Mouse (Mus musculus) CH12.LX (cell line): ENCODE measurements around the gene Mrpl49. TPM values are rescaled to one million over a fixed set of nuclear protein-coding genes. Genes with fewer than 3 reads are reported as not detected.
A peak's percentile ranks its signal among the peaks of the same experiment; 100 is the strongest.

Experiments used
- DNase-seq: peaks from one replicate; pipeline ENCODE4 v3.0.0-alpha.2; 2013; ENCODE audit errors: extremely low read depth
- H3K27ac ChIP-seq: 2 replicates; pipeline ENCODE4 v1.5.1; 2012; ENCODE audit warnings: low read depth, mild to moderate bottlenecking, control low read depth, moderate library complexity; ENCODE audit not compliant: insufficient read depth
- H3K27me3 ChIP-seq: replicated peaks from 2 replicates; pipeline ENCODE3; 2012; ENCODE audit warnings: inconsistent platforms
- H3K36me3 ChIP-seq, 2 experiments: replicated peaks in 1 of 2; 2 replicates each; pipeline versions ENCODE3 to v1.6.1; 2012; ENCODE audit warnings: inconsistent platforms in 1 of 2, low read length in 1 of 2, mild to moderate bottlenecking in 1 of 2, mixed read lengths in 1 of 2, moderate library complexity in 1 of 2; ENCODE audit not compliant: control insufficient read depth in 1 of 2, insufficient read depth in 1 of 2
- H3K4me1 ChIP-seq, 2 experiments: 2 replicates each; pipeline ENCODE4 v1.6.1; 2012; ENCODE audit warnings: inconsistent platforms in 1 of 2, moderate library complexity in 1 of 2; ENCODE audit not compliant: insufficient read depth in 2 of 2, control insufficient read depth in 1 of 2
- H3K4me2 ChIP-seq: 2 replicates; pipeline ENCODE4 v1.6.1; 2012; ENCODE audit warnings: low read depth, mild to moderate bottlenecking, control low read depth; ENCODE audit not compliant: poor library complexity, insufficient read depth, severe bottlenecking
- H3K4me3 ChIP-seq, 3 experiments: fragments of 150-350 bp in 1 of 3; sonication (generic) in 1 of 3; replicated peaks in 1 of 3; 2 replicates each; pipeline versions ENCODE3 to v1.5.1; 2011 to 2012; ENCODE audit warnings: low read depth in 2 of 3, low read length in 2 of 3, mild to moderate bottlenecking in 2 of 3, moderate library complexity in 2 of 3, control low read depth in 1 of 3, improper control_type of control experiment in 1 of 3, inconsistent platforms in 1 of 3, mixed read lengths in 1 of 3; ENCODE audit not compliant: poor library complexity in 1 of 3
- H3K79me2 ChIP-seq: replicated peaks from 2 replicates; pipeline ENCODE4 v1.6.1; 2012; ENCODE audit warnings: mild to moderate bottlenecking, moderate library complexity; ENCODE audit not compliant: control insufficient read depth, poor library complexity, insufficient read depth, severe bottlenecking; ENCODE audit errors: extremely low read depth
- H3K9ac ChIP-seq: 2 replicates; pipeline ENCODE4 v1.6.1; 2012; ENCODE audit warnings: low read depth, mild to moderate bottlenecking, control low read depth, moderate library complexity; ENCODE audit not compliant: insufficient read depth
- H3K9me3 ChIP-seq: replicated peaks from 2 replicates; pipeline ENCODE3; 2012; ENCODE audit warnings: low read length, inconsistent platforms, mixed read lengths
- CHD1 ChIP-seq: IDR thresholded peaks from 2 replicates; pipeline ENCODE4 v1.6.1; 2012; ENCODE audit warnings: low read depth, low read length, improper control_type of control experiment, inconsistent platforms
- CHD2 ChIP-seq: IDR thresholded peaks from 2 replicates; pipeline ENCODE4 v1.6.1; 2011; ENCODE audit warnings: low read length, improper control_type of control experiment
- CTCF ChIP-seq, 2 experiments: IDR thresholded peaks in 1 of 2; conservative IDR thresholded peaks in 1 of 2; 2 replicates each; pipeline ENCODE4 v1.5.1; 2011 to 2012; ENCODE audit warnings: low read depth in 2 of 2, low read length in 2 of 2, improper control_type of control experiment in 1 of 2, inconsistent platforms in 1 of 2, mild to moderate bottlenecking in 1 of 2, moderate library complexity in 1 of 2
- E2F4 ChIP-seq: IDR thresholded peaks from 2 replicates; pipeline ENCODE4 v1.6.1; 2011; ENCODE audit warnings: low read depth, low read length, improper control_type of control experiment; ENCODE audit not compliant: insufficient replicate concordance
- EP300 ChIP-seq: IDR thresholded peaks from 2 replicates; pipeline ENCODE4 v1.6.1; 2011; ENCODE audit warnings: low read length, improper control_type of control experiment
- ETS1 ChIP-seq: conservative IDR thresholded peaks from 2 replicates; pipeline ENCODE4 v1.6.1; 2012; ENCODE audit warnings: low read depth, mild to moderate bottlenecking, inconsistent platforms, low read length, improper control_type of control experiment, moderate library complexity
- GABPA ChIP-seq: IDR thresholded peaks from 2 replicates; pipeline ENCODE4 v1.6.1; 2012; ENCODE audit warnings: low read depth, low read length, improper control_type of control experiment, inconsistent platforms; ENCODE audit not compliant: insufficient replicate concordance
- HCFC1 ChIP-seq: IDR thresholded peaks from 2 replicates; pipeline ENCODE4 v1.6.1; 2012; ENCODE audit warnings: low read depth, mild to moderate bottlenecking, inconsistent platforms, low read length, improper control_type of control experiment
- IRF4 ChIP-seq: IDR thresholded peaks from 2 replicates; pipeline ENCODE4 v1.6.1; 2014; ENCODE audit warnings: low read depth, mild to moderate bottlenecking, inconsistent platforms, low read length, improper control_type of control experiment
- JUN ChIP-seq: IDR thresholded peaks from 2 replicates; pipeline ENCODE4 v1.6.1; 2011; ENCODE audit warnings: low read depth, mild to moderate bottlenecking, low read length, improper control_type of control experiment, moderate library complexity; ENCODE audit not compliant: insufficient read depth
- JUND ChIP-seq: conservative IDR thresholded peaks from 2 replicates; pipeline ENCODE4 v1.6.1; 2011; ENCODE audit warnings: low read depth, low read length, improper control_type of control experiment
- MAFK ChIP-seq: IDR thresholded peaks from 2 replicates; pipeline ENCODE4 v1.6.1; 2011; ENCODE audit warnings: low read length, improper control_type of control experiment; ENCODE audit not compliant: insufficient replicate concordance
- MAX ChIP-seq: IDR thresholded peaks from 2 replicates; pipeline ENCODE4 v1.6.1; 2011; ENCODE audit warnings: low read length, improper control_type of control experiment
- MAZ ChIP-seq: IDR thresholded peaks from 2 replicates; pipeline ENCODE4 v1.6.1; 2012; ENCODE audit warnings: low read depth, mild to moderate bottlenecking, inconsistent platforms, low read length, improper control_type of control experiment, moderate library complexity
- MEF2A ChIP-seq: IDR thresholded peaks from 2 replicates; pipeline ENCODE4 v1.6.1; 2014; ENCODE audit warnings: low read depth, mild to moderate bottlenecking, inconsistent platforms, low read length, improper control_type of control experiment, borderline replicate concordance
- MXI1 ChIP-seq: IDR thresholded peaks from 2 replicates; pipeline ENCODE4 v1.6.1; 2011; ENCODE audit warnings: mild to moderate bottlenecking, low read depth, low read length, improper control_type of control experiment
- MYC ChIP-seq: IDR thresholded peaks from 2 replicates; pipeline ENCODE4 v1.6.1; 2011; ENCODE audit warnings: low read depth, mild to moderate bottlenecking, improper control_type of control experiment, low read length
- NELFE ChIP-seq: IDR thresholded peaks from 2 replicates; pipeline ENCODE4 v1.6.1; 2011; ENCODE audit warnings: low read depth, low read length, improper control_type of control experiment
- NRF1 ChIP-seq: IDR thresholded peaks from 2 replicates; pipeline ENCODE4 v1.6.1; 2014; ENCODE audit warnings: low read depth, mild to moderate bottlenecking, inconsistent platforms, low read length, improper control_type of control experiment, moderate library complexity
- POLR2A ChIP-seq: IDR thresholded peaks from 2 replicates; pipeline ENCODE4 v1.6.1; 2011; ENCODE audit warnings: low read depth, mild to moderate bottlenecking, improper control_type of control experiment, low read length
- POLR2AphosphoS2 ChIP-seq: IDR thresholded peaks from 2 replicates; pipeline ENCODE4 v1.6.1; 2011; ENCODE audit warnings: low read depth, low read length, improper control_type of control experiment
- RAD21 ChIP-seq: IDR thresholded peaks from 2 replicates; pipeline ENCODE4 v1.6.1; 2011; ENCODE audit warnings: low read depth, mild to moderate bottlenecking, low read length, improper control_type of control experiment, moderate library complexity
- RCOR1 ChIP-seq: conservative IDR thresholded peaks from 2 replicates; pipeline ENCODE4 v1.6.1; 2012; ENCODE audit warnings: low read depth, mild to moderate bottlenecking, inconsistent platforms, low read length, improper control_type of control experiment
- SIN3A ChIP-seq: IDR thresholded peaks from 2 replicates; pipeline ENCODE4 v1.6.1; 2012; ENCODE audit warnings: low read length, improper control_type of control experiment, inconsistent platforms
- SMC3 ChIP-seq: IDR thresholded peaks from 2 replicates; pipeline ENCODE4 v1.6.1; 2011; ENCODE audit warnings: low read depth, low read length, improper control_type of control experiment
- TCF12 ChIP-seq: IDR thresholded peaks from 2 replicates; pipeline ENCODE4 v1.6.1; 2014; ENCODE audit warnings: low read depth, mild to moderate bottlenecking, inconsistent platforms, low read length, improper control_type of control experiment
- UBTF ChIP-seq: IDR thresholded peaks from 2 replicates; pipeline ENCODE4 v1.6.1; 2012; ENCODE audit warnings: low read depth, mild to moderate bottlenecking, inconsistent platforms, low read length, improper control_type of control experiment, moderate library complexity
- USF1 ChIP-seq: IDR thresholded peaks from 2 replicates; pipeline ENCODE4 v1.6.1; 2014; ENCODE audit warnings: low read depth, mild to moderate bottlenecking, inconsistent platforms, low read length, improper control_type of control experiment
- USF2 ChIP-seq: conservative IDR thresholded peaks from 2 replicates; pipeline ENCODE4 v1.6.1; 2011; ENCODE audit warnings: low read depth, low read length, improper control_type of control experiment
- ZC3H11A ChIP-seq: IDR thresholded peaks from 2 replicates; pipeline ENCODE4 v1.6.1; 2012; ENCODE audit warnings: low read depth, mild to moderate bottlenecking, inconsistent platforms, low read length, improper control_type of control experiment
- ZKSCAN1 ChIP-seq: IDR thresholded peaks from 2 replicates; pipeline ENCODE4 v1.6.1; 2012; ENCODE audit warnings: low read depth, inconsistent platforms, low read length, improper control_type of control experiment, borderline replicate concordance
- ZMIZ1 ChIP-seq: IDR thresholded peaks from 2 replicates; pipeline ENCODE4 v1.6.1; 2012; ENCODE audit warnings: low read depth, mild to moderate bottlenecking, inconsistent platforms, low read length, improper control_type of control experiment
- ZNF384 ChIP-seq: IDR thresholded peaks from 2 replicates; pipeline ENCODE4 v1.6.1; 2012; ENCODE audit warnings: low read depth, low read length, improper control_type of control experiment, inconsistent platforms
- dilution Hi-C: fragments of 300-500 bp; cut with MboI; formaldehyde crosslinking; loops from 2 replicates; pipeline ENCODE4 v1.14.3; 2020; ENCODE audit warnings: low sequenced_read_pairs; ENCODE audit not compliant: extremely low pct_unique_long_range_greater_than_20kb, extremely low pct_ligation_motif_present
- in situ Hi-C: fragments of 300-500 bp; cut with MboI; formaldehyde crosslinking; loops from 3 replicates; pipeline ENCODE4 v1.14.3; 2019; ENCODE audit warnings: low sequenced_read_pairs, low pct_ligation_motif_present, low pct_unique_long_range_greater_than_20kb, mixed read lengths
- polyA plus RNA-seq: library from polyadenylated mRNA; unstranded; fragments of >175 nt; gene quantifications from 2 replicates; pipeline ENCODE4 v1.2.1, GENCODE M21; 2012; ENCODE audit warnings: low read depth; ENCODE audit not compliant: insufficient read length
- total RNA-seq, 2 experiments: library from RNA; depleted of rRNA; stranded (reverse); fragments of 300-350 nt in 1 of 2; fragments of >200 nt in 1 of 2; gene quantifications; 2 replicates each; pipeline ENCODE4 v1.2.3; 2012 to 2014

Gene Mrpl49
- total and polyA plus RNA-seq, 3 experiments = 37.4 to 66.6 (median 59.0) TPM

- TF ChIP-seq MAZ = 0 out of 2 replicates have a peak, but pooled peaks have one; percentile 32
- peak; percentile 77; the same call in 1 of the 2 replicates for TF ChIP-seq POLR2AphosphoS2
- TF ChIP-seq NELFE = peak; percentile 67
- TF ChIP-seq IRF4 = peak; percentile 19; the same call in 1 of the 2 replicates
- no peak for TF ChIP-seq ZC3H11A
- no peak for TF ChIP-seq RAD21
- TF ChIP-seq MYC = no peak
- TF ChIP-seq ZMIZ1 = peak; percentile 29; the same call in 1 of the 2 replicates
These were observed 10.3 kb upstream of the Mrpl49 start, which contains the start of gene Tm7sf2 (continued) for GRCm38 (mm10) chr19:6067724-6068415.

GRCm38 (mm10) chr19:6067011-6067723 lies 9.6 kb upstream of the Mrpl49 start:
- Histone ChIP-seq H3K4me3 (peak overlapping the region; percentile 42 to 53 (median 47)), H3K27me3 (no peaks in the 10 kb centered on the region), H3K27ac (no peak overlapping the region), H3K4me2 (peak overlapping the region; percentile 88), H3K9ac (peak overlapping the region; percentile 30), H3K36me3 (peaks cover 33 to 56% of the 10 kb centered on the region in 2 experiments), H3K4me1 (peaks cover 14 to 43% of the 10 kb centered on the region in 2 experiments), H3K79me2 (peaks cover 5% of the 10 kb centered on the region), H3K9me3 (no peaks in the 10 kb centered on the region)
- DNase-seq = peak; percentile 88
- in situ Hi-C loops = loop anchor here (10.0 kb wide), 1 partner anchor 102 kb away; the partner anchor contains the start of gene Pola2
- no peak for TF ChIP-seq JUN
- no peak for TF ChIP-seq USF2
- TF ChIP-seq MAFK = no peak
- TF ChIP-seq NRF1 = 0 out of 2 replicates have a peak, but pooled peaks have one; percentile 14
- TF ChIP-seq RAD21 = peak; percentile 30
- TF ChIP-seq JUND = no peak
- TF ChIP-seq ZC3H11A = no peak
- TF ChIP-seq MAX = no peak
- no peak for TF ChIP-seq POLR2AphosphoS2
- no peak for TF ChIP-seq MEF2A
- no peak for TF ChIP-seq MYC
- no peak; the same call in 1 of the 2 replicates for TF ChIP-seq MXI1
- no peak for TF ChIP-seq ZKSCAN1
- TF ChIP-seq ZMIZ1 = no peak
- no peak for TF ChIP-seq HCFC1
- 0 out of 2 replicates have a peak, but pooled peaks have one; percentile 25 for TF ChIP-seq RCOR1
- TF ChIP-seq USF1 = no peak
- no peak for TF ChIP-seq ETS1
- TF ChIP-seq CHD2 = no peak
- TF ChIP-seq CHD1 = no peak
- no peak for TF ChIP-seq GABPA
- peak; percentile 35 to 89; a peak in 3 of 4 replicates for TF ChIP-seq CTCF (conservative IDR thresholded peaks at IDR 0.05 in 1 of 2, IDR thresholded peaks at IDR 0.05 in 1 of 2; ENCODE audit: low read depth in 2 of 2, low read length in 2 of 2)
- TF ChIP-seq E2F4 = no peak
- TF ChIP-seq ZNF384 = no peak
- no peak; the same call in 1 of the 2 replicates for TF ChIP-seq SIN3A
- no peak for TF ChIP-seq UBTF
- TF ChIP-seq EP300 = no peak
- no peak for TF ChIP-seq POLR2A
- no peak for TF ChIP-seq MAZ
- peak; percentile 76 for TF ChIP-seq SMC3
- no peak for TF ChIP-seq TCF12
- dilution Hi-C loops = no loop called here
